Mouse (Mus musculus): ENCODE results near the gene Surf6. TPM values are rescaled to one million over a fixed set of nuclear protein-coding genes. Genes with fewer than 3 reads are reported as not detected.

Surf6 gene
- polyA plus RNA-seq, 1 experiment from 2014 or later = 23.8 TPM

DNA sequence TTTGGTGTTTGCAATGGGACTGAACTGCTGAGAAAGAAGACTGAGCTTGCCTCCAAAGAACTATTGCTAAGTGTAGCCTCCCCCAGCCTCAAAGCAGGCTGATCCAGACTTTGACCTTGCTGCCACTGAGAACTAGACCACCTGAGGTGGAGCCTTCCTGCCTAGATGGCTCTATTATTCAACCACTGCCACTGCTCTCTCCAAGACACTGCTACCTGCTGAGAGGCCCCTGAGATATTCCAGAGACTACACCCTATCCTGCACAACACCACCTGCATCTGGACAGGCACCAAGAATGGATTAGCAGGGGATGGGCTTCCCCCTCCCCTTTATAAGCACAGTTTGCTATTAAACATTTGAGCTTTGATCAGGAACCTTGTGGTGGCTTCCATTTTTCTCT lies 24.1 kb downstream of the Surf6 start:
- no peaks in the 10 kb centered on the region for H3K9me3 ChIP-seq (replicated peaks)
- ATAC-seq = no peak
- no peak overlapping the region for H3K4me2 ChIP-seq
- no peaks in the 10 kb centered on the region for H3K27me3 ChIP-seq (replicated peaks)
- no peak overlapping the region for H3K27ac ChIP-seq
- no peaks in the 10 kb centered on the region for H3K36me3 ChIP-seq
- H3K4me1 ChIP-seq = no peaks in the 10 kb centered on the region
- no peak overlapping the region for H3K4me3 ChIP-seq
- no peak overlapping the region for H3K9ac ChIP-seq

DNA sequence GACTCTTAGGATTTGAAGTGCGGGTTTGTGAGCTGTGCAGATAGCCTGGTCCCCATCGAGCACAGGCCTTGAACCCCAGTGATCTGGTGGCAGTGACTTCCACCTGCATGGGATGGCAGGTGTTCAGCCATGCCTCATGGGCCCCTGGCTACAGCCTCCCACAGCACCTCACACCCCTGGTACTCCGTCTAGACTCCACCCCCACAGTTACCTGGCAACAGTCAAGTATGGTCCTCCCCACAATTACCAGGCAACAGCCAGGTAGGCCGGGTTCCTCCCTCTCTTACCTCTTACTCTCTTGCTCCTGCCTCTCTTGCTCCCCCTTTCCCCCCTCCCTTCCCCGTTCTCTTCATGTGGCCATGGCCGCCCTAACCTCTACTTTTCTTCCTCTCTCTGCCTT lies 32.0 kb downstream of the Surf6 start:
- H3K27ac ChIP-seq = no peak overlapping the region
- H3K4me1 ChIP-seq = no peaks in the 10 kb centered on the region
- no peaks in the 10 kb centered on the region for H3K9me3 ChIP-seq (replicated peaks)
- WGBS (ENCODE audit: insufficient replicate concordance) = 39% methylated on average over 6 of the region's 6 CpGs
- H3K36me3 ChIP-seq = no peaks in the 10 kb centered on the region
- peaks cover 13% of the 10 kb centered on the region; the same call in 1 of the 2 replicates for H3K27me3 ChIP-seq (replicated peaks)
- H3K9ac ChIP-seq = no peak overlapping the region
- H3K4me3 ChIP-seq = no peak overlapping the region
- ATAC-seq = no peak
- H3K4me2 ChIP-seq = no peak overlapping the region

DNA sequence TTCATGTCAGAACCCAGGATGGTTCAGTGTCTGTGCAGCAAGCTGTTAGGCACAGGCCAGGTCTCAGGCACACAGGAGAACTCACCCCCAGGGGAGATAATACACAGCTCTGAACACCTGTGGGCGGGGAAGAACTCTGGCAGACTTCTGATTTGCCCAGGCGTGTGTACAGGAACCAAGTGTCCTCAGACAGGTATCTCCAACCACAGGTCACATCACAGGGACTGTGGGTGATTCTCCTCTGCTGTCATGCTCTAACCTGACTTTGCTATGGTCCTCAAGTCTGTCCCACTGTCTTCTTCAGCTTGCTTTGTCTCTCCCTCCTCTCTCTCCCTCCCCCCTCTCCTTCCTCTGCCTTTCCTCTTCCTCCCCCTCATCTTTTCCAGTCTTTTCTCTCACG lies 37.8 kb downstream of the Surf6 start, which contains the start of gene Abo:
TSS of gene Abo (minus strand) at position 101 of the 400 bp plus-strand sequence.
- 35% methylated on average over 3 of the region's 3 CpGs for WGBS (ENCODE audit: insufficient replicate concordance)

DNA sequence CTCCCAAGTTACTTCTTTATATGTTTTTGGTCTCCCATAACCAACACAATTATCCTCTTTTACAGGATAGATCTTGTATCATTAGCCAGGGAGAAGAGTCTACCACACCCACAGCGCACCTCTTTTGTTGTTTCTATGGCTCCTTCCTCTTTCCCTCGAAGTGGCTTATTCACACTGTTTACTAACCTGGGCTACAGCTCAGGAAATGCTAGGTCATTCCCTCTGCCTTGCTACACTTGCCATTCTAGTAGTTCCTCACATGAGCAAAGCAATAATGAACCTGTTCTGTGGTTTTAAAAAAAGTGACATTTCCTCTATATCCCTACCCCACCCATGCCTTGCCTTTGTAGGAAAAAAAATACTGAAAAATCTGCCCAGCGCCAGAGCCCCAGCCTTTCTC lies 39.8 kb downstream of the Surf6 start:
- no peak for ATAC-seq

More for the DNA sequence above, 37.8 kb downstream of the Surf6 start, which contains the start of gene Abo:
- H3K4me3 ChIP-seq = no peak within 1 kb of the TSS
- no peaks in the 10 kb centered on the region for H3K36me3 ChIP-seq
- no peaks in the 10 kb centered on the region for H3K9me3 ChIP-seq (replicated peaks)
- ATAC-seq = no peak
- H3K27me3 ChIP-seq (replicated peaks) = peaks cover 10% of the 10 kb centered on the region; the same call in 1 of the 2 replicates
- no peak within 1 kb of the TSS for H3K4me2 ChIP-seq
- H3K9ac ChIP-seq = no peak within 1 kb of the TSS
- H3K27ac ChIP-seq = no peak within 1 kb of the TSS
- no peaks in the 10 kb centered on the region for H3K4me1 ChIP-seq

DNA sequence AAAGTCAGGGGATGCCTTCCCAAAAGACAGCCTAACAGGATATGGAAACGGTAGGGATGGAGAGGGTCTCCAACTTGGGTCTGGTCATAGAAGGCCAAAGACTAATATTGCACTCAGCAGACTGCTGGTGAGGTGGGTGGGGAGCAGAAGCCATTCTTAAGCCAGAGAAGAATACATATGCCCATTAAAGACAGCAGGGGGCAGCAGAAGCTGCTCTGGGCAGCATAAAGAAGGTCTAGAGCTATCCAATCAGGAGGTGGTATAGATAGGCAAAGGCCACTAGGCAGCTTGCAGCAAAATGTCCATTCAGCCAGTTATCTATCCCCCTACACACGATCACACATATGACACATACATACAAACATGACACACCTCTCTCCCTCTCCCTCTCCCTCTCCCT lies 55.0 kb downstream of the Surf6 start:
- 31% methylated on average over 2 of the region's 2 CpGs for WGBS (ENCODE audit: insufficient replicate concordance)

More for the DNA sequence above, 39.8 kb downstream of the Surf6 start:
- Histone ChIP-seq H3K9me3 (replicated peaks) (no peaks in the 10 kb centered on the region), H3K27ac (no peak overlapping the region), H3K9ac (no peak overlapping the region; the same call in 1 of the 2 replicates), H3K4me2 (no peak overlapping the region), H3K27me3 (replicated peaks) (no peaks in the 10 kb centered on the region), H3K36me3 (no peaks in the 10 kb centered on the region), H3K4me3 (no peak overlapping the region), H3K4me1 (no peaks in the 10 kb centered on the region)
- WGBS (ENCODE audit: insufficient replicate concordance) = 45% methylated on average over 3 of the region's 3 CpGs

More for the DNA sequence above, 55.0 kb downstream of the Surf6 start:
- ATAC-seq = no peak
- no peaks in the 10 kb centered on the region for H3K36me3 ChIP-seq
- H3K4me2 ChIP-seq = no peak overlapping the region
- H3K27ac ChIP-seq = no peak overlapping the region
- H3K9ac ChIP-seq = no peak overlapping the region
- no peak overlapping the region for H3K4me3 ChIP-seq
- H3K4me1 ChIP-seq = no peaks in the 10 kb centered on the region
- no peaks in the 10 kb centered on the region for H3K27me3 ChIP-seq (replicated peaks)
- H3K9me3 ChIP-seq (replicated peaks) = no peaks in the 10 kb centered on the region

Other genes with a start within 250 kb of the Surf6 start
- gene Lcn4, start 231.6 kb downstream of the Surf6 start, polyA plus RNA-seq (2016; fragmentation: Nextera tagmentation; extraction: Ambion mirVana) = not detected in 2 replicates
- gene Abo, start 37.9 kb downstream of the Surf6 start, polyA plus RNA-seq (2016; fragmentation: Nextera tagmentation; extraction: Ambion mirVana) = not detected in 2 replicates
- 30.0 and 32.1 TPM in 2 replicates for gene Med22, start 7.8 kb upstream of the Surf6 start, polyA plus RNA-seq (2016; fragmentation: Nextera tagmentation; extraction: Ambion mirVana)
- gene Rpl7a, start 7.9 kb upstream of the Surf6 start, polyA plus RNA-seq (2016; fragmentation: Nextera tagmentation; extraction: Ambion mirVana) = 560 and 587 TPM in 2 replicates
- 46.3 and 48.1 TPM in 2 replicates for gene Surf2, start 13.5 kb upstream of the Surf6 start, polyA plus RNA-seq (2016; fragmentation: Nextera tagmentation; extraction: Ambion mirVana)
- 41.6 and 42.5 TPM in 2 replicates for gene Surf1, start 13.7 kb upstream of the Surf6 start, polyA plus RNA-seq (2016; fragmentation: Nextera tagmentation; extraction: Ambion mirVana)
- 120 and 124 TPM in 2 replicates for gene Surf4, start 31.0 kb upstream of the Surf6 start, polyA plus RNA-seq (2016; fragmentation: Nextera tagmentation; extraction: Ambion mirVana)
- 0.06 and 0.14 TPM in 2 replicates for gene Stkld1, start 31.2 kb upstream of the Surf6 start, polyA plus RNA-seq (2016; fragmentation: Nextera tagmentation; extraction: Ambion mirVana)
- gene Rexo4, start 61.5 kb upstream of the Surf6 start, polyA plus RNA-seq (2016; fragmentation: Nextera tagmentation; extraction: Ambion mirVana) = 33.8 and 35.2 TPM in 2 replicates
- gene Adamts13, start 70.5 kb upstream of the Surf6 start, polyA plus RNA-seq (2016; fragmentation: Nextera tagmentation; extraction: Ambion mirVana) = 0.96 and 1.1 TPM in 2 replicates
- gene Cacfd1, start 107.0 kb upstream of the Surf6 start, polyA plus RNA-seq (2016; fragmentation: Nextera tagmentation; extraction: Ambion mirVana) = 16.5 and 19.1 TPM in 2 replicates
- gene Slc2a6, start 125.1 kb upstream of the Surf6 start, polyA plus RNA-seq (2016; fragmentation: Nextera tagmentation; extraction: Ambion mirVana) = 0.31 and 0.36 TPM in 2 replicates
- 0.14 and 0.90 TPM in 2 replicates for gene Mymk, start 169.3 kb upstream of the Surf6 start, polyA plus RNA-seq (2016; fragmentation: Nextera tagmentation; extraction: Ambion mirVana)
- 0.77 and 1.3 TPM in 2 replicates for gene Adamtsl2, start 176.5 kb upstream of the Surf6 start, polyA plus RNA-seq (2016; fragmentation: Nextera tagmentation; extraction: Ambion mirVana)
- 0.08 TPM in 1 of 2 replicates, not detected in the other for gene Fam163b, start 239.6 kb upstream of the Surf6 start, polyA plus RNA-seq (2016; fragmentation: Nextera tagmentation; extraction: Ambion mirVana)